Mouse (Mus musculus) spleen, adult 2 months (tissue): ENCODE data around the gene Hk3.

Experiments used
- CTCF ChIP-seq: fragments of 200-500 bp; IDR thresholded peaks from 2 replicates; pipeline ENCODE4 v1.5.1; 2011; ENCODE audit warnings: mild to moderate bottlenecking, inconsistent platforms; ENCODE audit not compliant: insufficient read depth, insufficient read length, insufficient replicate concordance; ENCODE audit errors: extremely low read depth
- POLR2A ChIP-seq: fragments of 200-500 bp; IDR thresholded peaks from 2 replicates; pipeline ENCODE4 v1.6.1; 2011; ENCODE audit warnings: low read depth, low read length, inconsistent platforms

DNA sequence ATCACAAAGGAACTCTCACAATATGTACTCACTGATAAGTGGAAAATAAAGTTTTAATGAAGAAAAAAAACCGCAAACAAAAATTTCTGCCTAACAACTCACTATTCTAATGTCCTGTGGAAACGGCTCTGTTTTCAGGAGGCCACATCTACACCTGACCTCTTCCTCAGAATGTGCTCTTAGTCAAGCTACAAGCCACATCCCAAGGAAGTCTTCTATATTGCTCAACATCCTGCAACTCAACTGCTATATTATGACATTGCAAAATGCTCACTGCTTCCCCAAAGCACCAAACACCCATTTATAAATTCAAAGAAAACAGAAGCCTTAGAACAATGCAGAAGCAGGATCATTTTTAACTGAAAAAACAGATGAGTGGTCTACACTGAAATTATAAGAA, 18.8 kb upstream of the Hk3 start:
- TF ChIP-seq CTCF (no peak), POLR2A (no peak)
